Mouse (Mus musculus) kidney, embryonic 14.5 days (tissue): ENCODE measurements around the gene Rplp2. TPM values are rescaled to one million over a fixed set of nuclear protein-coding genes. Genes with fewer than 3 reads are reported as not detected.
A peak's percentile ranks its signal among the peaks of the same experiment; 100 is the strongest.

ENCODE experiments used
- ATAC-seq: fragments of 200-750 bp; cut with Nextera tagmentation; 2 replicates; pipeline ENCODE4 v1.8.0; 2017; ENCODE audit warnings: moderate number of reproducible peaks, mild to moderate bottlenecking, moderate TSS enrichment, moderate library complexity; ENCODE audit not compliant: low FRiP score, low TSS enrichment
- H3K27ac ChIP-seq: fragments of 300-500 bp; sonication (generic); 2 replicates; pipeline ENCODE4 v1.5.1; 2014; ENCODE audit warnings: low read depth, mild to moderate bottlenecking, low read length, moderate library complexity, mixed read lengths
- H3K27me3 ChIP-seq: fragments of 300-500 bp; sonication (generic); 2 replicates; pipeline ENCODE4 v1.6.1; 2014; ENCODE audit warnings: mild to moderate bottlenecking, low read length; ENCODE audit not compliant: control insufficient read depth, insufficient read depth
- H3K36me3 ChIP-seq: fragments of 300-500 bp; sonication (generic); 2 replicates; pipeline ENCODE4 v1.6.1; 2014; ENCODE audit warnings: low read length, mixed read lengths; ENCODE audit not compliant: control insufficient read depth, insufficient read depth
- H3K4me1 ChIP-seq: fragments of 300-500 bp; sonication (generic); 2 replicates; pipeline ENCODE4 v1.6.1; 2014; ENCODE audit warnings: low read length, mixed read lengths; ENCODE audit not compliant: control insufficient read depth, insufficient read depth
- H3K4me2 ChIP-seq: fragments of 300-500 bp; sonication (generic); replicated peaks from 2 replicates; pipeline ENCODE4 v1.6.1; 2014; ENCODE audit warnings: low read depth, mild to moderate bottlenecking, low read length
- H3K4me3 ChIP-seq: fragments of 300-500 bp; sonication (generic); 2 replicates; pipeline ENCODE4 v1.5.1; 2014; ENCODE audit warnings: mild to moderate bottlenecking, low read length
- H3K9ac ChIP-seq: fragments of 300-500 bp; sonication (generic); 2 replicates; pipeline ENCODE4 v1.6.1; 2014; ENCODE audit warnings: low read depth, mild to moderate bottlenecking, low read length, moderate library complexity
- H3K9me3 ChIP-seq: fragments of 300-500 bp; sonication (generic); 2 replicates; pipeline ENCODE4 v1.6.1; 2016; ENCODE audit warnings: low read length; ENCODE audit not compliant: control insufficient read depth
- WGBS: fragments of 180-500 bp; shearing (Covaris S2); extraction: QIAGEN DNeasy Blood & Tissue Kit; methylation state at CpG from one replicate; pipeline ENCODE4 v1.1.7; 2014; 5-methylcytosine and 5-hydroxymethylcytosine counted together
- polyA plus RNA-seq: library from polyadenylated mRNA; unstranded; fragments of >200 nt; fragmentation: Nextera tagmentation; extraction: Ambion mirVana; gene quantifications from 2 replicates; pipeline ENCODE4 v1.2.1, GENCODE M21; 2014

Gene Rplp2
- polyA plus RNA-seq, 1 experiment from 2014 or later, result 1,491 TPM

- peak overlapping the region; percentile 23; the same call in 1 of the 2 replicates for H3K9ac ChIP-seq
- WGBS, result 84% methylated on average over 6 of the region's 6 CpGs
- H3K4me1 ChIP-seq, result peaks cover 52% of the 10 kb centered on the region
- no peak for ATAC-seq
- peaks cover 36% of the 10 kb centered on the region for H3K36me3 ChIP-seq
- no peak overlapping the region for H3K27ac ChIP-seq
- H3K4me3 ChIP-seq, result no peak overlapping the region
- H3K27me3 ChIP-seq, result no peaks in the 10 kb centered on the region
- H3K9me3 ChIP-seq, result no peaks in the 10 kb centered on the region
- H3K4me2 ChIP-seq, result no peak overlapping the region
Measured at GRCm38 (mm10) chr7:141472763-141473162, 25.6 kb downstream of the Rplp2 start.

DNA sequence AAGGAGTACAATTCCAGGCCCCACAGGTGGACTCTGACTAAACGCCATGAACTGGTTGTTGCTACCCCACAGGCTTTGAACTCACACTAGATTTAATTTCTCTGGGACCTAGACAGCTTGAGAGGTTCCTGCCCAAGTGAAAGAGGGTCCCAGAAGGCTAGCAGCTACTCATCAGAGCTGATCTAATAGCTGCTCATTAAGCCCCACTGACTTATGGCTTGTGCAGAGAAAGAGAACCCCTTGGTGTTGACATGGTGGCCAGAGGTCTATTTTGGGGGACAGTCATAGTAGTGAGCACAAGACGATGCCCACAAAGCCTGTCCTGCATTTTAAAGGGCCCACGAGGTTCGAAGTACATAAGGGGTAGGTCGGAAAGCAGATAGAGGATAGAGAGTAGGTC, 27.0 kb downstream of the Rplp2 start:
- WGBS, result 8% methylated on average over 5 of the region's 5 CpGs
- Histone ChIP-seq H3K9me3 (no peaks in the 10 kb centered on the region), H3K4me3 (peak overlapping the region; percentile 85), H3K27me3 (no peaks in the 10 kb centered on the region), H3K27ac (no peak overlapping the region), H3K9ac (peak overlapping the region; percentile 87), H3K4me1 (peaks cover 48% of the 10 kb centered on the region), H3K4me2 (peak overlapping the region; percentile 90), H3K36me3 (peaks cover 36% of the 10 kb centered on the region)
- ATAC-seq, result no peak

DNA sequence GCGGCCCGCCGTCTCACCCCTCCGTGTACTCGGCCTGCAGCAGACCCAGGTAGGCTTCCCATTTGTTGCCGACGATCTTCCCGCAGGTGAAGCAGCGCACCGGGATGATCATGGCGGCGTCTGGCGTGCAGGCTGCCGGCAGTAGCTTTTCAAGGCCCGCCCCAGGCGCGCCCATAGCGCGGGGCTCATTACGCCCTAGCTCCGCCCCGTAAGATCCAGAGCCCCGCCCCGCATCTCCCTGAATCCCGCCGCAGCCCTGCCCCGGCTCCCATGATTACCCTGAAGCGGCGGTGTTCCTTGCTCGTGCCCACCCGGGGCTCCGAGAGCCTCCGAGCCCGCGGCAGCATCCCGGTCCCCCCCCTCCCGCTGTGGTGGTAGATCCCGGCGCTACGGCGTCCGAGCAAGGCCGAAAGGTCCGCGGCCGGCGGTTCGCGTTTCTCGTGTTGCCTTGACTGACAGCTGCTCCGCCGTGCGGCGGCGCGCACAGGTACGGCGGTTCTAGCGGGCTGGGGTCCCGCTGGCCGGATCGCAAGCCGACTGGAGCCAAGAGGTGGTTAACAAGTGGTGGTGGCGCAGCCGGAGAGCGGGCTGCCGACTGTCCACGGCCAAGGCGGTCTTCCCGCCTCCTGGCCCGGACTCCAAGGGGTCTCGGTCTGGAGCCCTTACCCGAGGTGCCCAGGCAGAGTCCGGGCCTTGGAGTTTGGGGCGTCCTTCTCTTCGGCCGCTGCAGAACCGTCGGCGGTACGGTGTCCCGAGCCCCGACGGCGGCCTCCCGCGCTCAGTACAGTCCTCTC, 28.0 kb downstream of the Rplp2 start, which contains the start of the genes Polr2l and Tspan4:
Polr2l (minus strand) TSS at position 122 of the 794 bp plus-strand sequence.
Tspan4 (plus strand) TSS at position 230 of the 794 bp plus-strand sequence.
- ATAC-seq, result peak; percentile 65
- no peaks in the 10 kb centered on the region for H3K27me3 ChIP-seq
- peak within 1 kb of the TSS; percentile 95 for H3K27ac ChIP-seq
- peaks cover 40% of the 10 kb centered on the region for H3K4me1 ChIP-seq
- H3K4me2 ChIP-seq, result peak within 1 kb of the TSS; percentile 90
- H3K4me3 ChIP-seq, result peak within 1 kb of the TSS; percentile 85
- H3K36me3 ChIP-seq, result peaks cover 26% of the 10 kb centered on the region
- peak within 1 kb of the TSS; percentile 87 for H3K9ac ChIP-seq
- under 1% methylated on average over 81 of the region's 87 CpGs for WGBS
- no peaks in the 10 kb centered on the region for H3K9me3 ChIP-seq

GRCm38 (mm10) chr7:141475805-141476158, 28.6 kb downstream of the Rplp2 start:
- 3% methylated on average over 12 of the region's 12 CpGs for WGBS
- H3K9ac ChIP-seq, result peak overlapping the region; percentile 87

DNA sequence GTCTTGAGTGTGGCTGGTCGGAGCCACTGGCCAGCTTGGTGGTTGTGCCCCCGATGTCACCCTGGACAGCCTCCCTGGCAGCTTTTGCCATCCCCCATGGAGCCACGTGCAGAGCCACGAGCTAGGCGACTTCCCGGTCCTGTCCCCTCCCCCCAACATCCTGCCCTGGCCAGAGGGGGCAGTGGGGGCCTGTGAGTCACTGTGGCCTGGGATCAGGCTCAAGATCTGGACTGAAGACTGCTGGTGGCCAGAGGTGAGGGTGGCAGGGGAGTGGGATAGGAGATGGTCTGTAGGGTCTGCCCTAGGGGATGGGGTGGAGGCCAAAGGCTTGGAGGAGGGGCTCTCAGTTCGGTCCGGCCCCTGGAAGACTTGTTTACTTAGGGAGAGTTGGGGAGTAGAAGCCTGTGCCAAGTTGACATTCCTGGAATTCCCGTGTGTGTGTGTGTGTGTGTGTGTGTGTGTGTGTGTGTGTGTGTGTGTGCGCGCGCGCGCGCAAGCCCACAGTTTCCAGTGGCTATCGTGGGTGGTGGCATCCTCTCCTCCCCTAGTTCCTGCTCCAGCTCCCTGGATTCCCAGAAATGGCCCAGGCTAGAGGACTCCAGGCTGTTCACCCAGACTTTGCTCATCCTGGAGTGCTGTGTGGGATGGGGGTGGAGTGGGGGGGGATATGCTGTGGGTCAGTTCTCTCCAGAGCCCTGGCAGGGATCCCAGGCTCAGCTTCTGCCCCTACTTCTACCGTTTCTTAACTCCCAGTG, 29.2 kb downstream of the Rplp2 start:
- H3K27ac ChIP-seq, result peak overlapping the region; percentile 95
- 3% methylated on average over 10 of the region's 17 CpGs for WGBS
- H3K4me1 ChIP-seq, result peaks cover 45% of the 10 kb centered on the region

More at GRCm38 (mm10) chr7:141475805-141476158, 28.6 kb downstream of the Rplp2 start:
- H3K36me3 ChIP-seq, result peaks cover 20% of the 10 kb centered on the region
- H3K27me3 ChIP-seq, result no peaks in the 10 kb centered on the region
- peak overlapping the region; percentile 85 for H3K4me3 ChIP-seq
- ATAC-seq, result no peak
- peak overlapping the region; percentile 90 for H3K4me2 ChIP-seq
- peak overlapping the region; percentile 95 for H3K27ac ChIP-seq
- no peaks in the 10 kb centered on the region for H3K9me3 ChIP-seq
- H3K4me1 ChIP-seq, result peaks cover 40% of the 10 kb centered on the region

GRCm38 (mm10) chr7:141476981-141477370, 29.8 kb downstream of the Rplp2 start:
- Histone ChIP-seq H3K27me3 (no peaks in the 10 kb centered on the region), H3K27ac (peak overlapping the region; percentile 95), H3K4me1 (peaks cover 50% of the 10 kb centered on the region), H3K4me2 (peak overlapping the region; percentile 90), H3K9ac (peak overlapping the region; percentile 25), H3K4me3 (peak overlapping the region; percentile 85), H3K36me3 (peaks cover 9% of the 10 kb centered on the region), H3K9me3 (no peaks in the 10 kb centered on the region)
- WGBS, result 15% methylated on average over 7 of the region's 7 CpGs
- no peak for ATAC-seq

More for the DNA sequence above, 29.2 kb downstream of the Rplp2 start:
- Histone ChIP-seq H3K9ac (peak overlapping the region; percentile 87), H3K9me3 (no peaks in the 10 kb centered on the region), H3K27me3 (no peaks in the 10 kb centered on the region), H3K4me3 (peak overlapping the region; percentile 85), H3K4me2 (peak overlapping the region; percentile 90), H3K36me3 (peaks cover 14% of the 10 kb centered on the region)
- peak; percentile 70 for ATAC-seq

GRCm38 (mm10) chr7:141477578-141478269, 30.6 kb downstream of the Rplp2 start:
- Histone ChIP-seq H3K4me1 (peaks cover 55% of the 10 kb centered on the region), H3K36me3 (peaks cover 2% of the 10 kb centered on the region; the same call in 1 of the 2 replicates), H3K27me3 (no peaks in the 10 kb centered on the region), H3K9me3 (no peaks in the 10 kb centered on the region), H3K9ac (peak overlapping the region; percentile 40), H3K4me3 (no peak overlapping the region; the same call in 1 of the 2 replicates), H3K4me2 (peak overlapping the region; percentile 90), H3K27ac (peak overlapping the region; percentile 95; the same call in 1 of the 2 replicates)
- 37% methylated on average over 4 of the region's 4 CpGs for WGBS
- ATAC-seq, result no peak

DNA sequence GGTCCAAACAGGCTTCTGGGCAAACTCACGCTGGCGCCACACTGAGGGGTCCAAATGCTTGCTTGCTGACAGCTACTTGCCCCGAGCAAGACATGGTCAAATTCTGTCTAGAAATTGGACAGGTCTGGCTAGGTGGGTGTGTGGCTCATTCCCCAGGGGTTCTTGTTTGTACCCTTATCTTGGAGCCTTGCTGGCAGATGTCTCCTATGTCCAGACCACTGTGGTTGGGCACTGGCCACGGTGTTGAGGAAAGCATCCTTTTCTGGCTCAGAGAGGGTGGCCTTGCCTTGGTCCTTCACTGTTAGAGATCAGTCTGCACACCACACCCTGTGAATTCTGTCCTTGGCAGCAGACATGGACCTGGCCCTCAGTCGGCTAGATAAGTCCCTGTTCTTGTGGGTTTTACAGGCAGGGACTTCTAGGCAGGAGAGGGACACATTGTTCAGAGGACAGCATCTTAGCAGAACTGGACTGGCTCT, 31.1 kb downstream of the Rplp2 start:
- H3K9ac ChIP-seq, result peak overlapping the region; percentile 40; the same call in 1 of the 2 replicates
- peaks cover 56% of the 10 kb centered on the region for H3K4me1 ChIP-seq
- peak overlapping the region; percentile 90 for H3K4me2 ChIP-seq
- no peak overlapping the region for H3K4me3 ChIP-seq
- ATAC-seq, result no peak
- WGBS, result 63% methylated on average over 5 of the region's 5 CpGs
- H3K27me3 ChIP-seq, result no peaks in the 10 kb centered on the region
- no peaks in the 10 kb centered on the region for H3K9me3 ChIP-seq
- H3K36me3 ChIP-seq, result no peaks in the 10 kb centered on the region
- H3K27ac ChIP-seq, result peak overlapping the region; percentile 95; the same call in 1 of the 2 replicates
